Mouse (Mus musculus) adrenal gland (tissue): ENCODE data around the gene Syne2.

ENCODE experiments used
- intact Hi-C: fragments of 180-260 bp; cut with DNase I; formaldehyde crosslinking; loops from one replicate; pipeline ENCODE4 v1.15.1; 2025
- long read RNA-seq, 2 experiments: library from polyadenylated mRNA; unstranded; transcript quantifications; one replicate each; pipeline ENCODE4 v2.0.0; 2020; ENCODE audit warnings: borderline replicate concordance in 1 of 2; ENCODE audit not compliant: insufficient replicate concordance in 1 of 2

Syne2 gene
- long read RNA-seq, experiment 1, partial matches to known transcripts, result 10 of 18 reads
- long read RNA-seq, experiment 1, other reads (novel, unspliced or antisense), result 6 of 18 reads
- long read RNA-seq, experiment 2, partial matches to known transcripts, result 17 of 27 reads
- long read RNA-seq, experiment 2, other reads (novel, unspliced or antisense), result 8 of 27 reads

DNA sequence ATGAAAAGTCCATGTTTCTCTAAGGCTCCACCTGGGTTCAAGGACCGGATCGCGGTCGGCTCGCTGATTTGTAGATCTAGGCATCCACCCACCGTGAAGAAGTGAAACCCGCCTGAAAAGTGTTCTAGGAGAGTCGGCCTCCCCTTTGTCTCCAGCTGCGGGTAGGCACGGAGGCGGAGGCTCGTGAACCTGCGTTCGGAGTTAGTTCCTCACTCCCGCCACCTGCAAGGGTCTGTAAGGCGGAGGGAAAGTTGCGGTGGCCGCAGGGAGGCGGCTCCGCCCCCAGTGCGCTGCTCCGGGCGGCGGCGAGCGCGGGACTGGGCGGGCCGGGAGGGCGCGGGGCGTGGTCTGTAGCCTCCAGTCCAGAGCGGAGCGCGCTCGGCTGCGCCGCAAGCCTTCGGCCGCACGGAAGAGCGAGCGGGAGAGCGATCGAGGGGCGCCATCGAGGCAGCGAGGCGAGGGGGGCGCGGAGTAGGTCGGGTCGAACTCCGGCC is at the start of gene Syne2:
Gene Syne2, plus strand, starts transcription at position 176 of the 494 bp plus-strand sequence.
- intact Hi-C loops, result loop anchor here (5.0 kb wide), 1 partner anchor 34 kb away; no protein-coding TSS in a partner anchor

DNA sequence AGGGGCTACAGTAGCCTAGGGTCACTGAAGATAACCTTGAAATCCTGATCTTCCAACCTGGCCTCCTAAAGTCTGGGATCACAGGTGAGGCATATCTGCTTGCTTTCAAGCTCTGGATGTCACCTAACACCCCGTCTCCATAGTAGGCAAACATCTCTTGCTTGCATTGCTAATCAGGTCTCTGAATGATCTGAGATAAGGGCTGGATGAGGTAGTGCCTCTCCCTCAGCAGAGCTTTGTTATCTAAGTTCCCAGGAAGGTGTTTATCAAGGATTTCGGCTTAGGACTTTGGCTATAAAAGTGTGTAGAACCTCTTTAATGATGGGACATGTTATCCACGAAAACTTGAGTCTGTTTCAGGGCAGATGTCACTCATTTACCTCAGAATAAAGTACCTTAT is 46.5 kb upstream of the Syne2 start:
- intact Hi-C loops, result loop anchor here (5.0 kb wide), 1 partner anchor 99 kb away; no protein-coding TSS in a partner anchor

DNA sequence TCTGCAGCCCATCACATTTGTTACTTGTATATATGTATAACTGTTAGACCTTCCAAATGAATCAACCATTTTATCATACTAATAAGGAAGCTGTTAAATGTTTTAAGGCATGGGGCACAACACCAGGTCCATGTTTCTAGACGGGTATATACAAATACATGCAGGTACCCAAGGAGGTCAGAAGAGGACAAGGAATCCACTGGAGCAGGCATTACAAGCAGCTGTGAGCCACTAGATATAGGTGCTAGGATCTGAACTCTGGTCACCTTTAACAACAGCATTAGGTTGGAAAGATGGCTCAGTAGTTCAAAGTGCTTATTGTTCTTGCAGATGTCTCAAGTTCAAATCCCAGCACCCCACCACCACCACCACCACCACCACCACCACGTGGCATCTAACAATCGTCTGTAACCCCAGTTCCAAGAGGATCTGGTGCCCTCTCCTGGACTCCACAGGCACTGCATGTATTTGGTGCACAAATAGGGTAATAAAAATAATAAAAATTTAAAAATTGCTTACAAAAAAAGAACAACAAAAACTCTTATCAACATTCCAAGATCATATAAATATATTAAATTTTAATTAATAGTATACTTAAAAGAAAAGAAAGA is 45.4 kb upstream of the Syne2 start:
- intact Hi-C loops, result loop anchor here (5.0 kb wide), 1 partner anchor 100 kb away; no protein-coding TSS in a partner anchor

DNA sequence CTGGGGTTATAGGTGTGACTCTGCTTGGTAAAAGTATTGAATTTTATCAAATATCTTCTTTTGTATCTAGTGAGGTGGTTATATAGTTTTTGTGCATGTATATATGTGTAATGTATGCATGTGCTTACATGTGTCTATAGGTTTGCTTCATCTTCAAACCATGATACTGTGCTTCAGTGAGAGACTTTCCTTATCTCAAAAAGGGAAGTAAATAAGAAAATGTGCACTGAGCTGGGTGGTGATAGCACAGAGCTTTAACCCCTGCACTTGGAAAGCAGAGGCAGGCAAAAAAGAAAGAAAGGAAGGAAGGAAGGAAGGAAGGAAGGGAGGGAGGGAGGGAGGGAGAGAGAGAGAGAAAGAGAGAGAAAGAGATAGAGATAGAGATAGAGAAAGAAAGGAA is 36.5 kb upstream of the Syne2 start:
- intact Hi-C loops, result loop anchor here (5.0 kb wide), 1 partner anchor 396 kb away; the partner anchor contains the start of gene Esr2

DNA sequence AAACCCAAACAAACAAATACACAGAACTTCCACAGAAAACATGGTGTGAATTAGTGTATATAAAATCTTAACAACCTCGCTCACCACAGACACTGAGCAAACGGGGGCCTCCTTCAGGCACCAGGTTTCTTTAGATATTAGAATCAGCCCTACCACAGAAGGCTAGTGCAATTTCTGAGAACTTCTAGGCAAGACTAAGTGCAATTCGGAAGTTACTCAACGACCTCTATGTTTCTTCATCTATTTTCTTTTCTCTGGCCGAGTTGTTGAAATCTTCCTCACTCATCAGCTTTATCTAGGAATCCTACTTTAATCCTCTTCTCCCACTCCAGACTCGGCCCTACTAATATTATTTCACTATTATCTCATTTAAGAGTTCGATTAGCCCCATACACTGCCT is 35.9 kb upstream of the Syne2 start:
- intact Hi-C loops, result loop anchor here (5.0 kb wide), 1 partner anchor 395 kb away; the partner anchor contains the start of gene Esr2

DNA sequence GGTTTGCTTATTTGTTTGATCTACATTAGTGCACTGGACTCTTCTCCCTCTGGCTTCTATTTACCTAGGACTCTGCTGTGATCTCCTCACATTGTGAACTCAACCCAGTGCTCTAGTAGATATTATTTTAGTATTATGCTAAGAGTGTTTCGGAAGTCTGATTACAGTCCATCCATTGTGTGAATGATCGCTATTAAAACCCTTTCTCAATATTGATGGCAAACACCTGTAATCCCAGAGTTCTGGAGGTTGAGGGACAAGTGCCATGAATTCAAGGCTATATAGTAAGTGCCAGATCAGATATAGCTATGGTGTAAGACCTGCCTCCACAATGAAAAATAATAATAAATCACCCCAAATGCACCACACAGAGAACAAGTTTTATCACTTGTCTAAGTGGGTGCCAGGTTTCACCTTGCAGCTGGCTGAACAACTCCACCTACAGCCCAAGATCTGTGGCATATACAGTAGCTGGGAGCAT is 33.6 kb upstream of the Syne2 start:
- intact Hi-C loops, result loop anchor here (5.0 kb wide), 1 partner anchor 393 kb away; the partner anchor contains the start of gene Esr2

DNA sequence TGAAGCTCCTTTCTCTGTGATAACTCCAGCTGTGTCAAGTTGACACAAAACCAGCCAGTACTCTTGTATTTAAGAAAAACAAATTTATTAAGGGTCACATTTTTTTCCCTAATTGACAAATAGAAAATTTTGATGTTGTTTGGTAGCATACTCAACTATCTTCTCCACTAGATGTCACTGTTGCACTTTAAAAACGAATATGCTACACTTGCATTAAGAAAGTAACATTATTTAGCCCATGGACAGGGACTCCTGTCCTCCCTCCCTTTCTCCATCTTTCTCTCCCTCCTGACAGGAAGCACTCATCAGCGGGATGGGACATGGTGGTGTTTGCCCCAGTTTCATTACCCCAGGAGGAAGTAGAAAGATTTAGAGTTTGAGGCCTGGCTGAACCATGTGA is 31.3 kb upstream of the Syne2 start:
- intact Hi-C loops, result loop anchor here (2.0 to 5.0 kb wide), 2 partner anchors 164 to 401 kb away; no protein-coding TSS in a partner anchor

DNA sequence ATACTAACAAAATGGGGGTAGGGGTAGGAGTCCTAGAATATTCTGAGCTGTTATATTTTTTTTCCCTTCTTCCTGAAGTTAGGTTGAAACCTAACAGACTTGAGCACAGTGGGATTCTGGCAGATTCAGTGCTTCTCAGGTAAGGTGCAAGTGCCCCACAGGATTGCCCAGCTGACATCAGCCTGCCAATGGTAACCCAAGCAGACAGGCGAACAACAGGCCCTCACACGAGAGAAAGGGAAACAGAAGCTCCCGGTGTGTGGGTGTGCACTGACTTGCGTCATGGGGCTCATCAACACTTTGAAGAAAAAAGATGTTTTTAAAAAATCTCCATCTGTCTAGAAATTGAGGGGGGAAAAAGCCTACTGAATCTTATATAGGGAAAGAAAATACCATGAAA is 28.5 kb upstream of the Syne2 start:
- intact Hi-C loops, result loop anchor here (5.0 kb wide), 1 partner anchor 398 kb away; no protein-coding TSS in a partner anchor

DNA sequence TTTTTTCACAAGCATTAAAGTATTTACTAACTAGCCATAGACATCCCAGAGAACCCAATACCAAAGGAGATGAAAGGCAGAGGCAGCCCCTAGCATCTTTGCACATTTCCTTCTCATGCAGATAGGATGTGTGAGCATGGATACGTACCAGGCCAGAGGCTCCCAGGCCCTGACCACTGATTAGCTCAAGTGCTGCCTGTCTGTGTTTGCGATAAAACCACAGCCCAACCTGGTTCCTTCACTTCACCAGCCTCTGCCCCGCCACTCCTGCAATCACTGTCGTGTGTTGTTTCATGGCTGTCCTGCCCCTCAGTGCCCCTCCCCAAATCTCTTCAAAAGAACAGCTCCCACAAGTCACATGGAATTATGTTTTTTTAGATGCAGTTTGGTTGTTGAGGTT is 23.4 kb upstream of the Syne2 start:
- intact Hi-C loops, result no loop called here

DNA sequence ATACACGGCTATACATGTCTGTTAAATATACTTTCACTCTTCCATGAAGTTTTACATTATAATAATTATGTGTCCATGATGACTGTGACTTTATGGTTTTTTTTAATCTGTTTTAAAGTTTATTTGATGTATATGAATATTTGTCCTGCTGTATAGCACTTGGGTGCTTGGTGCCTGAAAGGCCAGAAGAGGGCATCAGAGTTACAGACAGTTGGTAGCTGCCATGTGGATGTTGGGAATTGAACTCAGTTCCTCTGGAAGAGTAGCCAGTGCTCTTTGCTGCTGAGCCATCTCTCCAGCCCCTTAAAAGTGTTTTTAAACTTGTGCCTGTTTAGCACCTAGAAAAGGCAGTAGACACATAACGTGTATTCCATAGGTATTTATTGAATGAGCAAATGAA is 21.4 kb upstream of the Syne2 start:
- intact Hi-C loops, result loop anchor here (2.0 kb wide), 1 partner anchor 96 kb away; no protein-coding TSS in a partner anchor

DNA sequence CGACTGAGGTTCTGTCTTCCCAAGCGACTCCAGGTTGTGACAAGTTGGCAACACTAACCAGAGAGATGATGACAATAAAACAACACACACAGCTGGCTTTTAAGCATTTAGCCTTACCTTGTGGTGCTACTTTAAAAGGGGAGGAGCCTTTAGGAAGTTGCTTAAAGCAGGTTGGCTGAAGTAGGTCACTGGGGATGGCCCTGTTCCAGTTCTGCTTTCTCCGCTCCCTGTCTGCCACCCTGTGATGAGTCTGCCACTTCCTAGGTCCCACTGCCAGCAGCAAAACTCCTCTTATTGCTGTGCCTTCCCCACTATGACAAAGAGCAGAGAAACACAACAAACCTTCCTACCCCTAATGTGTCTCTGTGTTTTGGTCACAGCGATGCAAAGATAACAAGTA is 11.7 kb upstream of the Syne2 start:
- intact Hi-C loops, result no loop called here

DNA sequence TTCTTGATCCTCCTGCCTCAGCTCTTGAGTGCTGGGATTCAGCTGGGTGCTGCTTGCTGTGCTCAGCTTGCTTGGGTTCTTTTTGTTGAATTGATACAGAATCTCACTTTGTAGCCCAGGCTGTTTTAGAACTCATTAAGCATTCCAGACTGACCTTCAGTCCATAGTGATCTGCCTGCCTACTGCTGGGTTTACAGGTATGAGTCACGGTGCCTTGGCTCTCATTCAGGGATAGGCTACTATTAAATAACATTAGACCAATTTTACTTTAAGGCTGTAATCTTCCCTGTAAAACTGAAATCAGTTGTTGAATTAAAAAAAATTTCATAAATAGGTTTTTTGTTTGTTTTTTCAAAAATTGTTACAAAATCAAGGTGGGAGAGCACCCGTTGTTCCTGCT is 4.2 kb upstream of the Syne2 start:
- intact Hi-C loops, result no loop called here

DNA sequence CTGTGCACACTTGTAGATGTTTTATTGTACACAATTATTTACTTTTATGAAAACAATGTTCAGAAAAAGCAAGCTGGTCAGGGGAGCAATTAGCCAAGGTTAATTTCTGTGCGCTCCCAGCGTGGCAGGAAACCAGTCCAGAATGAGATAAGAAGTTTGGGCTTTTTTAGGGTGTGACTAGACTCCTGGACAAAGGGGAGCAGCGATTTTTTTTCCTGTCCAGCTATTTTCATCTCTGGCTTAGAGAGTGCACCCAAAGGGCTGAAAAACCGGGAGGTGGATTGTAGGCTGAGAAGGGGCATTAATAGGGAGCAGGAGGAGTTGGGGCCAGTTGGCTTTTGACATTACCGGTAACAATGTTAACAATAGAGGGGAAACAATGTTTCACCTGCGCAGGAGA is 3.4 kb upstream of the Syne2 start:
- intact Hi-C loops, result no loop called here

DNA sequence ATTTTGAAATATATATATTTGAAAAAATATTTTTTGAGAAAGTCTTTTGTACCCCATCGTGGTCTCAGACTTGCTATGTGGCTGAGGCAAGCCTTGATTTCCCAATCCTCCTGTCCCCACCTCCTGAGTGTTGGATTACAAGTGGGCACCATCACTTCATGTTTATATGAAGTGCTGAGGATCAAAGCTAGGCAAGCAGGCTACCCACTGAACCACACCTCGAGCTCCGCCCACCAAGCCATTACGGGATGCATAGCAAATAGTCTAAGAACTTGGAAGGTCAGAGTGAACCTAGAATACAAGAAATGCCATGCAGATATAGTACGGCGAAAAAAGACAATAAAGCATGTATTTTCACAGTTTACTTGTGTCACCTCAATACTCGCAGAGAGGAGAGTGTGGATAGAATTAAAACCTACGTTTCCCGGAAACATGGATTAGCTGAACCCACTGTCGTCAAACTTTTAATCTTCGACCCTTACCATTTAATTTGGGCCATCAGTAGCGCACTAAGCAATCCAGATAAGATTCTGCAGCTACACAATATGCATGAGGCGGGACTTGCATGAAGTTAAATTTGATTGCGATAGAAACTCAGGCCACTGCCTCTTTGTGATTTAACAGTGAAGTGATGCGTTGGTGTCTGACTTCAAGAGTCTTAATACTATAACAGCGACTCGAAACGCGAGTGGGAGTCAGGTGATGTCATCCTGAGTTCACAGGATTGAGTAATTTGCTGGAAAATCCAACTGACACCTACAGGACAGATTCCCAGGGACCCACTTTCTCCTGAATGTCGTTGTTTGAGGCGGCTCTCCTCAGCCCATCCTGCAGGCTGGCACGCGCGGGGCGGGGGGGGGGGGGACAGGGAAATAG is 715 bp upstream of the Syne2 start:
- intact Hi-C loops, result loop anchor here (5.0 kb wide), 1 partner anchor 35 kb away; no protein-coding TSS in a partner anchor

DNA sequence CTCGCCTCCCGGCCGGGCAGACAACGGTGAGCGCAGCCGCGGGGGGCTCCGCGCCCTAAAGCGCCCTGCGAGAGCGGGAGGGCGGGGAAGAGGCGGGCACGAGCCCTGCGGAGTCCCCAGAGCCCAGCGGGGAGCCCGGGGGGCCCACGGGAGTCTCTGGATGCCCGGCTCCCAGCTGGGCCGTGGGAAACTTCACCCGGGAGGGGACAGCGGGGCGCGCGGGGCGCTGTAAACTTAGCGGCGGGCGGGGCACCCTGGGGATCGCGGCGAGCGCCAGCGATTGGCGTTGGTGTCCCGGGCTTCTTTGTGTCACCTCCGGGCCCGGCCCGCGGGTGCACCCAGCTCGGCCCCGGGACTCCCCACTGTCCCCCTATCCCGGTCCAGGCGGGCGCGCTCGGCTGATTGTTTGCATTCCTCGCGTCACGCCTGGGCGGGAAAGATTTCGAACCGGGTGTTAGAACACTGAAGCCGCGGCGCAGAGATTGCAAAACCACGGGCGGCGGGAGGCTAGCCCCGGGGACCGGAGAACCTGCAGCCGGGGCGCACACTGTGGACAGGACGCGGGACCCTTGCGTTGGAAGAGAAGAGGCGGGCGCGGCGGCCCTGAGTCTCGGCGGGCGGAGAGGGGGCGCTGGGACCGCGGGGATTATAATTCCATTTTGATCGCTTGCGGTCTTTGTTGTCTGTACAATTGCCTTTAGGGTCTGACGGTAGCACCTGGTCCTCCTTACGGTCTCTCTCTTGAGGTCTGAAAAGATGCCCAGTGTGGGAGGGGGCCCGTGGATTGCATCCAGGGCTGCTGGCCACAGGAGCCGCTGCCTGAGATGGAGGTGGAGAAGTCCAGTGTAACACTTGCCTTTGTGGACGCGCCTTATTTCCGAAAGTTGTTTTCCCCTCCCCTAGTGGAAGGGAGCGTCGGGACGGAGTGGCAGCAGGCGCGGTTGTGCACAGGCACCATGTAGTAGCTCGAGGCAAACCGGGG is 810 bp downstream of the Syne2 start:
- intact Hi-C loops, result loop anchor here (5.0 kb wide), 1 partner anchor 34 kb away; no protein-coding TSS in a partner anchor

DNA sequence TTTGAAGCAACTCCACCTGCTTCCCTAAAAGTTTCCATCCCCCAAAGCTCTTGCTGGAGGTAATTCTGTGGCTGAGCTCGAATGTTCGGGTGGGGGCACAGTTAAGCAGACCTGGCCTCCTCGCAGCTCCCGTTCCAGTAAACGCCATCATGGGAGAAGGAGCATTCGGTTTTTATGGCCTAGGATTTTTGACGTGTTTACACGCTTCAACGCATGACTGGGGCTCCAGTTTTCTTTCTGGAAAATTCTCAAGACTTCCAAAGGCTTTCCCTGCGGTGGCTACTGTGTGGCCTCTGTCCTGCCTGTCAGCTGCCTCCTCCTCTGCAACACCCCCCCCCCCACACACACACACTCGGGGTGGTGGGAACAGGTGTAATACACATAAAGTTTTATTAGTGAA is 1.5 kb downstream of the Syne2 start:
- intact Hi-C loops, result loop anchor here (5.0 kb wide), 1 partner anchor 33 kb away; no protein-coding TSS in a partner anchor

DNA sequence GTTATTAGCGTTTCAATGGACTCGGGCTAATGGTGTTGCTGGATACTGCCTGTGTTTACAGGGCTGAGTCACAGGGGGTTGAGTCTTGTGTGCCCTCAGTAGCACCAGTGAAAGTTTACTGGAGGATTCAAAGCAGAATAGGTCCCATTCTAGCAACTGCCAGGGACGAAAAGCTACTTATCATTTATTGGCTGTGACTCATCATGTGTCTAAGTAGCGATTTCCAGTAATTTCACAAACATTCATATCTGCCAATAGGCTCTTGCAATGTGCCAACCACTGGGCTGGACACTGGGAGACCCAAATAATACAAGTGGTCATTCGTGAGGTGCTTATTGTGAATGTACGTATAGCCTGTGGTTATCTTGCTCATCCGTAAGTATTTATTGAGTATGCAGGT is 2.3 kb downstream of the Syne2 start:
- intact Hi-C loops, result no loop called here

DNA sequence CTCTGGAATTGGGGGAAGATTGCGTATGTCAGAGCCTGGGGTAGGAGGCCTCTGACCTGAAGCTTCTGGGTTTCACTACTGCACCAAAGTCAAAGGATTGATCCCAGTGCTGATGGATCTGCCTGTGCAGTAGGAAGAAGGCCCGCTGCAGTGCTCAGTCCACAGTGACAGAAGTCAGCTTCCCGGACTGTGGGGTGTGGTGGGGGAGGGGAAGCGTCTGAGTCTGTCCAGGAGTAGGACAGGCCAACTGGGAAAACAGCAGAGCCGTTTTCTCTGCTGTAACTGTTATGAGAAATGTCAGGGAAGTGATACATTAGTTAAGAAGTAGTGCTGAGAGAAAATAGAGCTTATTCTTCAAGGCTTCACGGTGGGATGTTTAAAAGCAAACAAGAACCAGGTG is 4.2 kb downstream of the Syne2 start:
- intact Hi-C loops, result no loop called here

DNA sequence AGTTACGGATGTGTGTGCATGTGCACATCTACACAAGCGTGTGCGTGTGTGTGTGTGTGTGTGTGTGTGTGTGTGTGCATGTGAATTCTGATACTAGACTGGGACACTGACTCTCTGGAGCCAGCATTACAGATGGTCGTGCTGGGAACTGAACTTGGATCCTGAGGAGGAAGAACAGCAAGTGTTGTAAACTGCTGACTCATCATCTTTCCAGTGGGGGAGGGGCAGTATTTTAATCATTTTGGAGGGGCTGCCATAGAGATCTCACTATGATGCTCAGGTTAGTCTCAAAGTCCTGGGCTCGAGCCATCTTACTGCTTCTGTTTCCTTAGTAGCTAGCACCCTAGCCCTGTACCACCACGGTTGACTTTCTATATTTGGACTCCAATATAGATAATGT is 5.5 kb downstream of the Syne2 start:
- intact Hi-C loops, result no loop called here

DNA sequence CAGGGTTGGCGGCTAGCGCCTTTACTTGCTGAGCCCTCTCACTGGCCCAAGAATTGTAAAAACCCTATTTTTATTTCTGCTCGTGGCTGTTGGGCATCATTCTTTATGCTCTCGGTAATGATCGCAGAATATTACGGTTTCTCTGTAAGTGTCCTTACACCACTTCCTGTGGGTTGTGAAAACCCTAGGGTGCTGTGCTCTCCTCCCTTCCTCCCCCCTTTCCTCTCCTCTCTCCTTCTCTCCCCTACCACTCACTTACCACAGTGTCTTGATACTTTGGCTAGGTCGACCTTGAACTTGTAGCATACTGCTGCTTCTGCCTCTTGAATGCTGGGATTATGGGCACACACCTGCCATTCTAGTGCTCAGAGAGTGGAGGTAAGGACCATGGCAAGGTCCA is 7.5 kb downstream of the Syne2 start:
- intact Hi-C loops, result no loop called here
